Mouse (Mus musculus): ENCODE data around the gene Padi4.

The Padi4 gene

GRCm38 (mm10) chr4:140774025-140774800, at the start of gene Padi4:
TSS of gene Padi4 (minus strand) at chr4:140774236.
- no peak for DNase-seq (ENCODE audit: low read depth, low spot score)

DNA sequence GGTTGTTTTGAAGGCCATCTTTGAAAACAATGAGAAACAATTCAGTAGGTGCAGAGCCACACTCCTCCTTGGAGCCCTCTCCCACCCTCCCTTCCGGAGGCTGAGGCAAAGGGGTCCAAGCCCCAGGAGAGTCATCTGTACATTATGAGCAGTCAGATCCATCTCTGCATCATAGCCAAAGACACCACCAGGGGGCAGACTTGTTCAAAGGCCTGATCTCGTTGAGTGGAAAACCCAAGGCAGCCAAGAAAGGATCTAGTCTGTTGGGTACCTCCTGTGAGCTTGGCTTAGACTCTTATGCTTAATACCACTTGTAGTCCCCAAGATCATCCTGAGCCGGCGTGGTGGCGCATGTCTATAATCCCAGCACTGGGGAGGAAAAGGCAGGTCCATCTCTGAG, 48.0 kb upstream of the Padi4 start:
- DNase-seq (ENCODE audit: low read depth, low spot score), result no peak

- no peak for DNase-seq (ENCODE audit: low read depth, low spot score)
These were observed 43.4 kb upstream of the Padi4 start for GRCm38 (mm10) chr4:140817413-140817812.

DNA sequence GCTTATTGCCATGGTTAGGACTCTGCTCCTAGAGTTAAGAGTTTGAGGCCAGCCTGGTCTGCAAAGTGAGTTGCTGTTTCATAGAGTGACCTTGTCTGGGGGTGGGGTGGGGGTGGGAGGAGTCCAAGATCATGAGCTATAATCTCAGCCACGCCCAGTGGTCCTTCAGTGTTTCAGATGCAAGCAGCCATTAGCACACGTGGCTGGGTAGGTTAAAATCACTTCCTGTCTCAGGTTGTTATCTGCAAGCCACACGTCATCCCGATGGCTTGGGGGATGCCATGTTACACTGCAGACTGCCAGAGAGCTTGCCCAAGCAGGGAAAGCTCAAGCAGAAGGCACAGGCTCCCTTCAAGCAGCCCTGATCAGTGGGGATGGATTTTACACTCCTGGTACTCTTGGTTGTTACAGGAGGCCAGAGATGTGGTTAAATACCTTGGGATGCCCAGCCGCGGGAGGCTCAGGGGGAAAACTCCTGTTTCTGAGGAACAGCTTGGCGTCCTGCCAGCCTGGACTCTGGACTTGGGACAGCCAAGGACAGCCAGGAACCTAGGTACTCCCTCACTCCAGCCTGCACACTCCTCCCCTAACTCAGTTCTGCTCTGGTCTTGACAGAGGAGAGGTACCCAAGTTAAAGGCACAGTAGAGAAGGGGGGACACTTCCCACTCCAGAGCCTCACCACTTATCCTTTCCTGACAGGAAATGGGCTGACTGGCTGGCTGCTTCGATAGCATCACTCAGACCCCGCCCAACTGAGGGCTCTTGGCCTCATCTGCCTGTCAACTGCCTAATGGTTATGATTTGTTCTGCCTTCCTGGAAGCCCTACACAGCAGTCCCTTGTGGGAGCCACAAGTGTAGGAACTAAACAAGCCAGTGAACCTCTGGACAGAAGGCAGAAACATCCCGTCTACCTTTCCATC, 42.2 kb upstream of the Padi4 start:
- DNase-seq (ENCODE audit: low read depth, low spot score), result no peak

GRCm38 (mm10) chr4:140815496-140815895, 41.5 kb upstream of the Padi4 start:
- no peak for DNase-seq (ENCODE audit: low read depth, low spot score)

DNA sequence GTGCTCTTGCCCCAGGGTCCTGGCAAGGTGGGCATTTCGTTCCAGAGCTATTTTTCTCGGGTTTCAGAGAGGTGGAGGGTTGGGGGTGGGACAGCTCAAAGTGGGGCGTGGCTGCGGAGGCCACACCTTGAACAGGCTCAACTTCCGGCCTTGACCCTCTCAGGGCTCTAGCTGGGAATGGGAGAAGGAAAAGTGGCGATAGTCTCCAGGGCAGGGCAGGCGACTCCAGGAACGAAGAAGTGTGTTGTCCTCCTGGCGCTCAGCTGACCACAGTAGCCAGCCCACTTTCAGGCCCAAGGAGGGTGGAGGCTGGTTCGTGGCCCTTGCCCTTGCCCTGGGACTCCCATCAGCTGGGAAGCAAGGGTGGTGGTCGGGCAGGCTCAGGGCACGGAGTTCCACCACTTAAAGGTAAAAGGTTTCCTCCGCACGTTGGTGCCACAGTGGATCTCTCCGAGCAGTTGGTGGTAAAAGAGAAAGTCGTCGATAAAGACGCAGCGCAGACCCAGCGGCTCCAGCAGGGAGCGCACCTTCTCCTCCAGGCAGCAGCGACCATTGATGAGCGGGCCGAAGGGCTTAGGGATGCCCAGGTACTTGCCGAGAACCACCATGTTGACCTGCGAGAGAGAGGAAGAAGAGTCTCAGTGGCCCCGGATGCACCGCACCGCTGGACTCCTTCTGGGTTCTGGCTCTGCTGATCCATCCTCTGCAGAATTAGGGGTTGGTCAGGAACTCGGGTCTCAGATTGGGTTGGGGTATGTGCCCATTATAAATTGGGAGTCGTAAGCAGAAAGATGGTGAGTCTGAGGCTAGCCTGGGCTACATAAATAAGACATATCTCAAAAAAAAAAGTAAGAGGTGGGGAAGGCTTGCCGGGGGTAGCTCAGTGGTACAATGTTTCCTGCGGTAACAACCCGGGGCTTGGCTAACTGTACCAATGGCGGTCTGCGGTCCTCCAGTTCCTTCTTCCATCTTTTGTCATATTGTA, 40.5 kb upstream of the Padi4 start:
- no peak for DNase-seq (ENCODE audit: low read depth, low spot score)

DNA sequence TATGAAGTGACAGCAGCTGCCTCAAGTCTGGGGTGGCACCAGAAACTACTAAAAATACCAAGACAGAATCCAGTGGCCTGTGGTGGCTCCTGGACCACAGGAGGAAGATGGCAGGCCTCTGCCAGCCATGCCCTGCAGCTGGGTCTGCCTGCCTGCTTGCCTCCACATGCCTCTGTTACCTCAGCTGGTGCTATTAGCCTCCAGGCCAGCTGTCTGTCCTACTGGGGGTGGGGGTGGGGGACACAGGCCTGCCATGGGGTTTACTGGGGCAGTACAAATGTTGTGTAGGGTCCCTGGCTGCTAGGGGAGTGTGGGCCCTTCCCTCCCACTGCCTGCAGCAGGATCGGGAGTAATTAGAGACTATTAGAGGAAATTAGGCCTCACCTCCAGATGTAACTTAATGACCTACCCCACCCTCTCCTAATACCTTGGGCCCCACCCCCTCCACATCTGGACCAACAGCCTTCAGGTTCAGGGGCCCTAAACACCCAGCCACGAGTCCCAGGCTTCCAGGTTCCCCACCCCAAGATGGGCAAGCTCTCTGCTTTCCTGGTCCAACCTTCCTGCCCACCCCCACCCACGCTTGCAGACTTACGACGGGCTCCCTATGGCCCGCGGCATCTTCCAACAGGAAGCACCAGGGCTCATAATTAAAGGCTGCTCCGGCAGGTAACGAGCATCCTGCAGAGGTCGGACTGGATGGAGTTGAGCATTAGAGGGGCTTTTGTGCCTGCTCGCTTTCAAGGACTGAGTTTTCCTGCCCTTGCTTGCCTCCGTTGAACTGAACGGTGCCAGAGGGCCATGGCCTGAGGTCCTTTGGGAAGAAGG, 39.5 kb upstream of the Padi4 start:
- DNase-seq (ENCODE audit: low read depth, low spot score), result no peak

- DNase-seq (ENCODE audit: low read depth, low spot score), result no peak
These were observed 38.6 kb upstream of the Padi4 start for GRCm38 (mm10) chr4:140812609-140813008.

GRCm38 (mm10) chr4:140812191-140812590, 38.2 kb upstream of the Padi4 start:
- no peak for DNase-seq (ENCODE audit: low read depth, low spot score)

DNA sequence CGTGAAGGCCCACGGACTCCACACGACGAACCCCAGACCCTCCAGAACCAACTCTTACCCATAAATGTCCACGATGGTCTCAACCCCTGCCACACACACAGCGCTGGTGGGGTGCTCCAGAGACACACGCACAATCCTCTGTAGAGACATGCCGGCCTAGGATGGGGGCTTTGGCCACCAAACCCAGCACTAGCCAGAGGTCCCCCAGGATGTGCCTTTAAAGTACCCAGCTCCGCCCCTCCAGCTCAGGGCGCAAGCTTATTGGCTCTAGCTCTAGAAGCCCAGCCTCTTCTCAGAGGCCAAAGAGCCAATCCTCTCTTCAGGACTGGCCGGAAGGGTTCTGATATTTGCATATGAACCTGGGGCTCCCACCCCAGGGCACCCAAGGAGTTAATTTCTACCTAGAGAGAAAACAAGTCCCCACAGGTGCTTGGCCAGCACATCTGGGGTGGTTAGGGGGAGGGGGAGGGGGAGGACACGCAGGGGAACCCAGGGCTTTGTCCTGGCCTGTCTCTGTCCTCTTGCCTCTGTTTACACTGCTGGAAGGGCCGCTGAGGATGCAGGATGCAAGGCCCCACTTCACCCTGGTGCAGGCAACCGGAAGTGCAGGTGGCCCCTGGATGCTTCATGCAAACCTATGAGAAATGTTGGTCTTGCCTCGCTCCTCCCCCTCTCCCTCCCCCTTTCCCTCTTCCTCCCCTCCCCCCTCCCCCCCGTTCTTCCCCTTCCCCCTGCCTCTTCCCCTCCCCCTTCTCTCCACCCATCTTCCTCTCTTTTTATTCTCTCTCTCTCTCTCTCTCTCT, 36.6 kb upstream of the Padi4 start, which contains the start of gene Padi3:
Padi3 (minus strand) TSS at position 191 of the 803 bp plus-strand sequence.
- DNase-seq (ENCODE audit: low read depth, low spot score), result no peak

- no peak for DNase-seq (ENCODE audit: low read depth, low spot score)
These were observed 35.1 kb upstream of the Padi4 start for GRCm38 (mm10) chr4:140809118-140809517.

GRCm38 (mm10) chr4:140804601-140805000, 30.6 kb upstream of the Padi4 start:
- DNase-seq (ENCODE audit: low read depth, low spot score), result no peak

DNA sequence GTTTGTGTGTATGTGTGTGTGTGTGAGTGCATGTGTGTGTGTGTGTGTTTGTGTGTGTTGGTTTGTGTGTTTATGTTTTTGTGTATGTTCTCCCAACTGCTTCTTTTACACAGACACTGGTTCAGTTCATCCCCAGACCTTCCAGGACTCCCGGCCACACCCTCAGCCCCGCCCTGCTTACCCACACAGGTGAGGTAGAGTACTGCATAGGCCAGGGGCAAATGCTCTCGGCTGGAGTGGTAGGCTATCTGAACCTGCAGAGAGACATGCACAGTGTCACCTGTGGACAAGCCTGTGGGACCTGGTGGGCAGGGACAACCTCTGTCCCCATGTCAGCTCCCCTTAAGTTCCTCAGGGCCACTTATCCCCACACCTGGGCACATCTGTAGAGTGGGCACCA, 27.3 kb upstream of the Padi4 start:
- DNase-seq (ENCODE audit: low read depth, low spot score), result no peak

DNA sequence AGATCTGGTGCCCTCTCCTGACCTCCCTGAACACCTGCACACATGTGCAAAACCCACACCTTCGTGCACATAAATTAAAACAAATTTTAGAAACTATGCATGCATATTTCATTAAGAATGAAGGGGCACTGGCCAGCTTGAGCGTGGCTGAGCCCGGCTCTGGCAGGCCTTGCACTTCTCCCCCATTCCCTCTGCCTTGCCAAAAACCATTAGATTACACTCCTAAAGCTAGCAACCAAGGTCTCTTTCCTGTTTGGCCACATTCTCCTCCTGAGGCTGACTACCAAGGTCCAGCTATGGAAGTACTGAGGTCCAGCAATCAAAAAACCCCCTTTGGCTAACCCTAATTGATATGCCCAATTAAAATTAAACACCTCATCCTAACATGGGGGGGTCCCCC, 22.8 kb upstream of the Padi4 start:
- DNase-seq (ENCODE audit: low read depth, low spot score), result no peak

GRCm38 (mm10) chr4:140794678-140795077, 20.6 kb upstream of the Padi4 start:
- DNase-seq (ENCODE audit: low read depth, low spot score), result no peak

DNA sequence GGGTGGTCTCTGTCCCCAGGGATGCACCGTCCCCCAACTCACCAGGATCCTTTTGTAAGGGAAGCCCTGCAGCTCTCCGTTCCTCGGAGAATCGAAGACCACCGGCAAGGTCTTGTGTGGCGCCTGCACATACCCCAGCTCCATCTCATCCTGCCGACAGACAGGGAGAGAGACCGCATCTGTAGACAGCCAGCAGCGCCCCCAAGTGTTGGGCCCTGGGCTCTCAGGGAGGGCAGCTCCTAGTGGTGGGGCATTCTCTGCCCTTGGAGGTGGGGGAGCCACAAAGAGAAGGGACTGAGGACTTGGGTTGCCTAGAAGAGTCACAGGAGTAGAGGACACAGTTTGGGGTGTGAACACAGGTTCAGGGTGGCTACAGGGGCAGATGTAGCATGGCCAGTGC, 19.8 kb upstream of the Padi4 start:
- no peak for DNase-seq (ENCODE audit: low read depth, low spot score)

DNA sequence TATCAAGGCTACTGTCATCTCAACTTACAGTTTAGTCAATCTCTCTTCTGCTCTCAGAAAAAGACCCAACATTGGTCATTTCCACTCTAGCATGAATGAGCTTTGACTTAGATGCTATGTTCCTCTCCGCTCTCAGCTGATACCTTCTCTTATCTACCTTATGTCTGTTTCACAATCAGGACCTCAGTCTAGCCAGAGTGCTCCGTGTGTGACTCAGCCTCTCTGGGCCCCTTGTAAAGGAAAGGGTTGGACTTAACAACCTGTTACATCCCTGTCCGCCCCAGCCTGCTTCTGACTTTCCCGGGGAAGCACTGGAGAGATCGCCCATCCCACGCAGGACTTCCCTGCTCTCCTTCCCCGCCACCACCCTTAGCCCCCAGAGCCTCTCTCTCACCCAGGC, 18.5 kb upstream of the Padi4 start:
- no peak for DNase-seq (ENCODE audit: low read depth, low spot score)

DNA sequence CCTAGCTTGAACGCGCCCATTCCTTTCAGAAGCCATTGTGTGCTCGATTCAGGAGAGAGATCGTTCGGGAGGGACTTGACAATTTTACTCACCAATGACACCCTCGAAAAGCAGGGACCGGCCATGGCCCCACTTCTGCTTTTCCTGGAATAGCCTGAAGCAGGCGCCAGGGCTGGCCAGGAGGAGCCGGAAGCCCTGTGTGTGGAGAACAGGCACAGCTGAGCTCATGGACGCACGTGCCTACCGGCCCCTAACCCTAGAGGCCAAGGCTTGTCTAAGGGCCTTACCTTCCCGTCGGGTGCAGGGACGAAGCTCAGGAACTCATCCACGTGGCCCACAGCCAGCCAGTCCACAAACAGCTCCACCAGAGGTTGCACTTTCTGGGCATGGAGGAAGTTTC, 17.0 kb upstream of the Padi4 start:
- DNase-seq (ENCODE audit: low read depth, low spot score), result no peak

DNA sequence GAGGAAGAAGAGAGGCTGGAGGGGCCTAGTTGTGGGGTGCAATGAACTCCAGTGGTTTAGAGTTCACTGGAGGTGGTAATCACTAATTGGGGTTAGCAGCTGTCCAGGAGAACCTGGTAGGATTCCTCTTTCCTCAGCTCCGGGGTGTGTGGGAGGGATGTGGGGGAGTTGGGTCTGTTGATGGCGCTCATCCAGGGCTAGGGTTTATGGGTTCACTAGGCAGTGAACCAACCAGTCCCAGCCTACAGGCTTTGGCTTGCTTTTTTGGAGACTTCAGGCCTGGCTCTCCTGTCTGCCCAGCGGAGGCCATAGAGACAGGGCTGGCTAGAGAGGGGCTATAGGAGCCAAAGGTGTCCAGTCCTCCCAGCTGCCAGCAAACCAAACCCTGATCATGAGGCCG, 15.9 kb upstream of the Padi4 start:
- DNase-seq (ENCODE audit: low read depth, low spot score), result no peak

DNA sequence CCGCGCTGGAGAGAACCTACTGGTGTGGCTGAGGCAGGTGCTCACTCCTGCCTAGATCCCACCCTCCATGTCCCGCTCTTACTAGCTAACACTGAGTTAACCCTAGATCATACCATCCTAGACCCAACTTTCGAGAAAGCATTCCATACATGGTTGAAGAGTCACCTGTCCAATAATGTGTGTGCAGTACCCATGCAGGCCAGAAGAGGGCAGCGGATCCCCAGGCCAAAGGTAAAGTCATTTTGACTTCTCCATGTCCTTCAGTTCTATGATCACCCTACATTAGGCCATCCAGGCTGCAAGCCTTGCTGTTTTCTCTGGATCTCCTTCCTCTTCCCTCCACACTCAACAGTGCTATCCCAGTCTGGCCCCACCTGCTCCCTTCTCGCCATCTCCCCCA, 14.9 kb upstream of the Padi4 start:
- DNase-seq (ENCODE audit: low read depth, low spot score), result peak; percentile 58

Measured in embryo, embryonic 11.5 days (tissue).